Mouse (Mus musculus): ENCODE measurements around the gene Farsb. TPM values are rescaled to one million over a fixed set of nuclear protein-coding genes. Genes with fewer than 3 reads are reported as not detected.

Farsb gene
- total and polyA plus RNA-seq, 3 experiments = 119 to 154 (median 122) TPM

DNA sequence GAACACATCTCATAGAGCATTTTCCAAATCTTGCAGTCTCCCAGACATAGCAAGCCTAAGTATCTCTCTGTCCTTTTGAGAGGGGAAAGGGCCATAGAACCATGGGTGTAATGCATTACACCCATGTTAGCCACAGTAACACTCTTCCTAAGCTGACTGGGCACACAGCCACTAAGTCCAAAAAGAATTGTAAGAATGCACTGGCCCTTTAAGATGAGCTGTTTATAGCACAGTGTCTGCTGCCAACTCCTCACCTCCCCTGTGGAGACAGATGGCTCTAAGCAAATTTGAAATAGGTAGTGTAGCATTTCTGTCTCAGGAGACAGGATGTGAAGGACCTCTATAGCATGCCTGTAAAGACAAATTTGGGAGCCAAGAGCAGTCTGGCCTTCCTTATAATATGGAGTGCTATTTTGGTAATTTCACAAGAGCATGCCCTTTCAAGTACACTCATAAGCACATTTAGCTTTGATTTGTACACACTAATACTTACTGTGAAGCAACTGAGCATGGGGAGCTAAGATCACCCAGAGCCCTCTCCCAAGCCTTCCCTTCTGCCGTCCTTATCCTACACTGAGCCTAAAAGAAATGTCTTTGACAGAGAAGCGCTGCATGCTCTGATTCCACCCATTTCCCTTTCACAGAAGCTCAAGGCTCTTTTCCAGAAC lies 117.0 kb downstream of the Farsb start:
- no peak for TF ChIP-seq ETS1 (IDR thresholded peaks at IDR 0.05; ENCODE audit: low read depth, low read length)
- TF ChIP-seq EP300 (IDR thresholded peaks at IDR 0.05; ENCODE audit: low read depth in 1 of 2, low read length in 2 of 2) = no peak
- no peak for TF ChIP-seq CHD2 (IDR thresholded peaks at IDR 0.05; ENCODE audit: low read length)
- TF ChIP-seq CTCF (IDR thresholded peaks at IDR 0.05 in 2 of 3, conservative IDR thresholded peaks at IDR 0.05 in 1 of 3; ENCODE audit: control insufficient read depth in 1 of 3, insufficient read depth in 1 of 3, low read depth in 2 of 3, low read length in 3 of 3, poor library complexity in 1 of 3, severe bottlenecking in 1 of 3) = no peak
- H3K36me3 ChIP-seq (ENCODE audit: control insufficient read depth in 1 of 2, insufficient read depth in 2 of 2, low read length in 2 of 2) = no peaks in the 10 kb centered on the region
- no peak for DNase-seq (ENCODE audit: low read depth, low spot score)
- H3K79me2 ChIP-seq (ENCODE audit: control insufficient read depth, insufficient read depth, low read length, poor library complexity) = no peaks in the 10 kb centered on the region
- H3K4me3 ChIP-seq (ENCODE audit: control insufficient read depth in 1 of 2, insufficient read depth in 1 of 2, low read depth in 2 of 2, low read length in 2 of 2) = no peak overlapping the region
- H3K4me1 ChIP-seq (ENCODE audit: control insufficient read depth in 1 of 2, insufficient read depth in 2 of 2, low read length in 2 of 2) = no peaks in the 10 kb centered on the region
- no peak overlapping the region for H3K27ac ChIP-seq (ENCODE audit: control insufficient read depth, low read depth, low read length)
- no peaks in the 10 kb centered on the region for H3K27me3 ChIP-seq (ENCODE audit: control insufficient read depth in 1 of 2, insufficient read depth in 2 of 2, low read length in 2 of 2)
- no peak overlapping the region for H3K9ac ChIP-seq (ENCODE audit: control insufficient read depth, low read depth, low read length, poor library complexity, severe bottlenecking)
- no peaks in the 10 kb centered on the region for H3K9me3 ChIP-seq (replicated peaks; ENCODE audit: insufficient read depth, low read length)

DNA sequence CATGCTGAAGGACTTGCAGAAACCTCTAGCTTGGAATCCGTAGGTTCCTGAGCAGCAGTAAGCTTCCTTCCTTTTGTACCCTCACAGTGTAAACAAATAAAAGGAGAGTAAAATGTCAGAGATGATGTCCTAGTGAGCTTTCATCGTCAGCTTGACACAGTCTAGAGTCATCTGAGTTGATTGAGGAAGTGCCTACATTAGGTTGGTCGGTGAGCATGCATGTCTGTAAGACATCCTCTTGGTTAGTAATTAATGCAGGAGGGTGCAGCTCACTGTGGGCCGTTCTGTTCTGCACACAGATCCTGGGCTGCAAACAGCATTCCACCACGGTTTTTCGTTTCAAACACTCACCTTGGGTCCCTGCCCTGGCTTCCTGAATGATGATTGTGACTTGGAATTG lies 118.6 kb downstream of the Farsb start:
- no peak for TF ChIP-seq UBTF (IDR thresholded peaks at IDR 0.05; ENCODE audit: borderline replicate concordance, insufficient read depth, low read depth, low read length)
- Histone ChIP-seq H3K4me1 (ENCODE audit: control insufficient read depth in 1 of 2, insufficient read depth in 2 of 2, low read length in 2 of 2) (no peaks in the 10 kb centered on the region), H3K79me2 (ENCODE audit: control insufficient read depth, insufficient read depth, low read length, poor library complexity) (no peaks in the 10 kb centered on the region), H3K4me3 (ENCODE audit: control insufficient read depth in 1 of 2, insufficient read depth in 1 of 2, low read depth in 2 of 2, low read length in 2 of 2) (no peak overlapping the region), H3K9me3 (replicated peaks; ENCODE audit: insufficient read depth, low read length) (no peaks in the 10 kb centered on the region), H3K9ac (ENCODE audit: control insufficient read depth, low read depth, low read length, poor library complexity, severe bottlenecking) (no peak overlapping the region), H3K27me3 (ENCODE audit: control insufficient read depth in 1 of 2, insufficient read depth in 2 of 2, low read length in 2 of 2) (no peaks in the 10 kb centered on the region), H3K36me3 (ENCODE audit: control insufficient read depth in 1 of 2, insufficient read depth in 2 of 2, low read length in 2 of 2) (no peaks in the 10 kb centered on the region), H3K27ac (ENCODE audit: control insufficient read depth, low read depth, low read length) (no peak overlapping the region)
- DNase-seq (ENCODE audit: low read depth, low spot score) = no peak

Other genes starting within 250 kb of the Farsb start
- 0.10 and 0.12 TPM in 2 replicates for gene Sgpp2, start 178.6 kb downstream of the Farsb start, total RNA-seq (2012; rRNA removed)
- gene Sgpp2, start 178.6 kb downstream of the Farsb start, polyA plus RNA-seq (2012; ENCODE audit: insufficient read depth in 1 of 2, insufficient read length in 2 of 2, low read depth in 1 of 2, low replicate concordance in 2 of 2, missing spikeins in 1 of 2) = under 1 TPM in 1 of 2 experiments, not detected in 1; 0.08 TPM
- gene Mogat1, start 22.1 kb upstream of the Farsb start, total RNA-seq (2012; rRNA removed) = not detected in 2 replicates
- not detected for gene Mogat1, start 22.1 kb upstream of the Farsb start, polyA plus RNA-seq (2012; ENCODE audit: insufficient read depth in 1 of 2, insufficient read length in 2 of 2, low read depth in 1 of 2, low replicate concordance in 2 of 2, missing spikeins in 1 of 2)
- gene BC035947, start 23.3 kb upstream of the Farsb start, total RNA-seq (2012; rRNA removed) = not detected in 2 replicates
- not detected for gene BC035947, start 23.3 kb upstream of the Farsb start, polyA plus RNA-seq (2012; ENCODE audit: insufficient read depth in 1 of 2, insufficient read length in 2 of 2, low read depth in 1 of 2, low replicate concordance in 2 of 2, missing spikeins in 1 of 2)
- gene Acsl3, start 168.9 kb upstream of the Farsb start, total RNA-seq (2012; rRNA removed) = 32.9 and 39.4 TPM in 2 replicates
- gene Acsl3, start 168.9 kb upstream of the Farsb start, polyA plus RNA-seq (2012; ENCODE audit: insufficient read depth in 1 of 2, insufficient read length in 2 of 2, low read depth in 1 of 2, low replicate concordance in 2 of 2, missing spikeins in 1 of 2) = 10 to 100 TPM in 1 of 2 experiments, not detected in 1; 38.9 TPM
- gene Utp14b, start 169.1 kb upstream of the Farsb start, total RNA-seq (2012; rRNA removed) = 9.5 and 9.6 TPM in 2 replicates
- gene Utp14b, start 169.1 kb upstream of the Farsb start, polyA plus RNA-seq (2012; ENCODE audit: insufficient read depth in 1 of 2, insufficient read length in 2 of 2, low read depth in 1 of 2, low replicate concordance in 2 of 2, missing spikeins in 1 of 2) = 1 to 10 TPM in 1 of 2 experiments, not detected in 1; 6.5 TPM